Mouse (Mus musculus): Measurements from ENCODE around the gene Zfp580. TPM values are rescaled to one million over a fixed set of nuclear protein-coding genes. Genes with fewer than 3 reads are reported as not detected.
A peak's percentile ranks its signal among the peaks of the same experiment; 100 is the strongest.
"Not testable (repeated sequence)": the region's sequence is repeated elsewhere in the genome, so short reads cannot be mapped to it uniquely, and the experiment has no call there.

Gene Zfp580
- polyA plus RNA-seq, 1 experiment from 2014 or later: 17.8 TPM

DNA sequence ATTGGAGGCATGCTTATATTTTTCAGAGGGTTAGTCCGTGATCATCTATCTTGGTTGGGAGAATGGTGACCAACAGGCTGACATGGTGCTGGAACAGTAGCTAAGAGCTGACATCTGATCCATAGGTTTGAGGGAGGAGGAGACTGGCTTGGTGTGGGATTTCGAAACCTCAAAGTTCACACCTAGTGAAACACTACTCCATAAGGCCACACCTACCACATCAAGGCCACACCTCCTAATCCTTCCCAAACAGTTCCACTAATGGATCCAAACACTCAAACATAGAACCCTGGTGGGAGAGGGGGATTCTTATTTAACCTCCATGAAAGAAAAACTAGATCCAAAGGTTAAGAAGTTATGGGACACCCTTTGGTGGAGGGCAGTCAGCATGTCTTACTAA, 34.4 kb upstream of the Zfp580 start:
- Histone ChIP-seq H3K36me3 (ENCODE audit: control insufficient read depth, insufficient read depth, low read length) (peaks cover 9% of the 10 kb centered on the region), H3K4me3 (ENCODE audit: low read depth, low read length) (no peak overlapping the region), H3K9ac (ENCODE audit: low read depth, low read length) (no peak overlapping the region), H3K27me3 (ENCODE audit: control insufficient read depth, insufficient read depth, low read length) (no peaks in the 10 kb centered on the region), H3K9me3 (replicated peaks; ENCODE audit: control insufficient read depth, low read length) (no peaks in the 10 kb centered on the region), H3K4me2 (no peak overlapping the region), H3K27ac (ENCODE audit: low read depth, low read length) (no peak overlapping the region), H3K4me1 (ENCODE audit: control insufficient read depth, insufficient read depth, low read length) (peaks cover 11% of the 10 kb centered on the region; the same call in 1 of the 2 replicates)
- ATAC-seq (replicated peaks; ENCODE audit: insufficient number of reproducible peaks, low FRiP score, low TSS enrichment): no peak
- 92% methylated on average over 2 of the region's 2 CpGs for WGBS (ENCODE audit: insufficient replicate concordance)

DNA sequence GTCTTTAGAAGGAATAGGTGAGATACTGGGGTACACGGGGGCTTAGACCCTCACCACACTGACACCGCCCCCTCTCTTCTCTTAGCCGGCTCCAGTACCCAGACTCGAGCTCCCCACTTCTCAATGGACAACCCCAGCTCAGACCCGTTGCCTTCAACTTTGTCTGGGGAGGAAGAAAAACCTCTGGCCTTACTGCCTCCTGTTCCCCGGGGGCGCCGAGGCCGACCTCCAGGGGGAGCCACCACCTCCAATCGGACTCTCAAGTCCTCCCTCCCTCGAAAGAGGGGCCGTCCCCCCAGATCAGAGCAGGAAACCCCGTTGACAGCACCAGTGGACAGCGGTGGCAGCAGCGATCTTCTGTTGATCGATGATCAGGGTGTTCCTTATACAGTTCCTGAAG, 34.0 kb upstream of the Zfp580 start:
- Histone ChIP-seq H3K36me3 (ENCODE audit: control insufficient read depth, insufficient read depth, low read length) (peaks cover 11% of the 10 kb centered on the region), H3K27me3 (ENCODE audit: control insufficient read depth, insufficient read depth, low read length) (no peaks in the 10 kb centered on the region), H3K4me2 (no peak overlapping the region), H3K9ac (ENCODE audit: low read depth, low read length) (no peak overlapping the region), H3K4me1 (ENCODE audit: control insufficient read depth, insufficient read depth, low read length) (peaks cover 11% of the 10 kb centered on the region; the same call in 1 of the 2 replicates), H3K9me3 (replicated peaks; ENCODE audit: control insufficient read depth, low read length) (no peaks in the 10 kb centered on the region), H3K27ac (ENCODE audit: low read depth, low read length) (no peak overlapping the region), H3K4me3 (ENCODE audit: low read depth, low read length) (no peak overlapping the region)
- no peak for ATAC-seq (replicated peaks; ENCODE audit: insufficient number of reproducible peaks, low FRiP score, low TSS enrichment)
- 91% methylated on average over 16 of the region's 16 CpGs for WGBS (ENCODE audit: insufficient replicate concordance)

DNA sequence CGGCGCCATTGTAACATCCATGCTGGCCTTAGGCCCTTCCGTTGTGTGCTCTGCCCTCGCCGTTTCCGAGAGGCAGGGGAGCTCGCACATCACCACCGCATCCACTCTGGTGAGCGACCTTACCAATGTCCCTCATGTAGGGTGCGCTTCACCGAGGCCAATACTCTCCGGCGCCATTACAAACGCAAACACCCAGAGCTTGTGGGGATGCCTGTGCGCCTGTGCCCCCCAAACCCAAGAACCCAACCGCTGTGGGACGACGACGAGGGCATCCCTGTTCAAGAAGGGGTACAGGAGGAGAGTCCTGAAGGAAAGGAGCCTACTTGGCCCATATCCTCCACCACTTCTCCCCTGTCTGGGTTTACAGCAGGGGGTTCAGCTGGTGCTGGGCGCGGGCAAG, 33.4 kb upstream of the Zfp580 start:
- Histone ChIP-seq H3K4me2 (no peak overlapping the region), H3K27me3 (ENCODE audit: control insufficient read depth, insufficient read depth, low read length) (no peaks in the 10 kb centered on the region), H3K4me1 (ENCODE audit: control insufficient read depth, insufficient read depth, low read length) (peaks cover 11% of the 10 kb centered on the region; the same call in 1 of the 2 replicates), H3K4me3 (ENCODE audit: low read depth, low read length) (no peak overlapping the region), H3K9ac (ENCODE audit: low read depth, low read length) (no peak overlapping the region), H3K9me3 (replicated peaks; ENCODE audit: control insufficient read depth, low read length) (no peaks in the 10 kb centered on the region), H3K36me3 (ENCODE audit: control insufficient read depth, insufficient read depth, low read length) (peaks cover 10% of the 10 kb centered on the region), H3K27ac (ENCODE audit: low read depth, low read length) (no peak overlapping the region; the same call in 1 of the 2 replicates)
- 94% methylated on average over 20 of the region's 21 CpGs for WGBS (ENCODE audit: insufficient replicate concordance)
- no peak for ATAC-seq (replicated peaks; ENCODE audit: insufficient number of reproducible peaks, low FRiP score, low TSS enrichment)

DNA sequence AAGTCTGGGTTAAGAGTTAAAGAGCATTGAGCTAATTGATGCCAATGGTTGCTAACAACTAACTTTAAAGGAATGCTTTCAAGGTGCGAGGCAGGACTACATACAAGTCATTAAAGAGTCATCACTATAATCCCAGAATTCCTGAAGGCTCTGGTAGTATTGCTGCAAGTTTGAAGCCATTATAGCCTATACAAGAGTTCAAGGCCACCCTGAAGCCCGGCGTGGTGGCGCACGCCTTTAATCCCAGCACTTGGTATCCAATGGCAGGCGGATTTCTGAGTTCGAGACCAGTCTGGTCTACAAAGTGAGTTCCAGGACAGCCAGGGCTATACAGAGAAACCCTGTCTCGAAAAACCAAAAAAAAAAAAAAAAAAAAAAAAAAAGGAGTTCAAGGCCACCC, 31.8 kb upstream of the Zfp580 start:
- WGBS (ENCODE audit: insufficient replicate concordance): 28% methylated on average over 8 of the region's 8 CpGs
- H3K27ac ChIP-seq (ENCODE audit: low read depth, low read length): peak overlapping the region; percentile 96
- not testable (repeated sequence) for ATAC-seq (replicated peaks; ENCODE audit: insufficient number of reproducible peaks, low FRiP score, low TSS enrichment)

DNA sequence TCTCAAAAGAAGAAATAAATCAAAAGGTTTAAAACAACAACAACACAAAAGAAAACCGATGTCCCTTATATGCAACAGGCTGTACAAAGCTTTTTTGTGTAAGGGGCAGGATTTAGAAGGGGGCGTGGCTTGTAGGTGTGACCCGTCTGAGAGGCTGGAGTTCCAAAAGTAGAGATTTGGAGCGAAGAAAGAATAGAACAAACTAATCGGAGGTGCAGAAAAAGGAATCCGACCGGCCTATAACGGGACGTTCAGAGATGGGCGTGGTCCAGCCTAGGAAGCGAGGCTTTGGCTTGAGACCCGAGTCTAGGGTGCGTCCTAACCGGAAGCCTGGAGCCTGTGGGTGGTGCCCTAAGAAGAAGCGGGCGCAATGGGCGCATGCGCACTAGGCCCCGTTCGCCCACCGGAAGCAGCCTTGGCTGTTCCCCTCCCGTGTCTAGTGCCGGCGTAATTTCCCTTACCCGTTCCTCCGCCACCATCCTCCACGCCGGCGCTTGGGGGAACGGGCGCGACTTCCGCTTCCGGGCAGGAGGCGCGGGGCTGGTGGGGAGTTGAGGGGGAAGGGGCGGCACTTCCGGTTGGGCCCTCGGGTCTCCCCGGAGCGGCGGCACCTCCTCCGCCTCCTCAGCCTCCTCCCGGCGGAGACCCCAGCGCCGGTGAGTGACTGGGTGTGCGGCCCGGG, 31.2 kb upstream of the Zfp580 start, which contains the start of the genes Zfp865 and Ccdc106:
Zfp865 (plus strand) TSS at position 377 of the 682 bp plus-strand sequence.
Ccdc106 (plus strand) TSS at position 554 of the 682 bp plus-strand sequence.
- peak; percentile 83 for ATAC-seq (replicated peaks; ENCODE audit: insufficient number of reproducible peaks, low FRiP score, low TSS enrichment)
- H3K9me3 ChIP-seq (replicated peaks; ENCODE audit: control insufficient read depth, low read length): no peaks in the 10 kb centered on the region
- peak within 1 kb of the TSS; percentile 96 for H3K27ac ChIP-seq (ENCODE audit: low read depth, low read length)
- H3K4me2 ChIP-seq: peak within 1 kb of the TSS; percentile 83
- H3K9ac ChIP-seq (ENCODE audit: low read depth, low read length): peak within 1 kb of the TSS; percentile 98
- peak within 1 kb of the TSS; percentile 90 for H3K4me3 ChIP-seq (ENCODE audit: low read depth, low read length)
- no peaks in the 10 kb centered on the region for H3K27me3 ChIP-seq (ENCODE audit: control insufficient read depth, insufficient read depth, low read length)
- under 1% methylated on average over 45 of the region's 49 CpGs for WGBS (ENCODE audit: insufficient replicate concordance)
- H3K36me3 ChIP-seq (ENCODE audit: control insufficient read depth, insufficient read depth, low read length): peaks cover 10% of the 10 kb centered on the region
- peaks cover 11% of the 10 kb centered on the region; the same call in 1 of the 2 replicates for H3K4me1 ChIP-seq (ENCODE audit: control insufficient read depth, insufficient read depth, low read length)

More for the DNA sequence above, 31.8 kb upstream of the Zfp580 start:
- Histone ChIP-seq H3K9ac (ENCODE audit: low read depth, low read length) (peak overlapping the region; percentile 98), H3K4me1 (ENCODE audit: control insufficient read depth, insufficient read depth, low read length) (peaks cover 11% of the 10 kb centered on the region; the same call in 1 of the 2 replicates), H3K36me3 (ENCODE audit: control insufficient read depth, insufficient read depth, low read length) (peaks cover 10% of the 10 kb centered on the region), H3K4me2 (peak overlapping the region; percentile 83), H3K4me3 (ENCODE audit: low read depth, low read length) (peak overlapping the region; percentile 90)
- not testable (repeated sequence) for H3K9me3 ChIP-seq (replicated peaks; ENCODE audit: control insufficient read depth, low read length); H3K27me3 ChIP-seq (ENCODE audit: control insufficient read depth, insufficient read depth, low read length)

DNA sequence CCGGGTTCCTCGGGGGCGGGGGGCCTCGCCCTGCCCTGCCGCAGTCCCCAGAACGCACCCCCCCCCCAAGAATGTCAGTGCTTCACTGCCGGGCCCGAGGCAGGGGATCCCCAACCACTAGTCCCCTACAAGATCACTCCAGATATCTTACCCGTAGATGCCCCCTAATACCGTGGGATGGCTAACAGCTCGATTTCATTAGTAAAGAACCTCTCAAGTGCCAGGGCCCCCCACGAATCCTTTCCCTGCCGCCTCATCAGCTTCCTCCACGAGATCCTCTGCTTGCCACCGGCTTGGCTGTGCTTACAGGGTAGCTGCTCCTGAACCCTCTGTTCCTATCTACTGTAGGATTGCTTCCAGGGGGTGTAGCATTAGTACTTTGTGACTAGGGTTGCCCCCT, 30.7 kb upstream of the Zfp580 start:
- Histone ChIP-seq H3K27me3 (ENCODE audit: control insufficient read depth, insufficient read depth, low read length) (no peaks in the 10 kb centered on the region), H3K4me1 (ENCODE audit: control insufficient read depth, insufficient read depth, low read length) (peaks cover 11% of the 10 kb centered on the region; the same call in 1 of the 2 replicates), H3K4me3 (ENCODE audit: low read depth, low read length) (peak overlapping the region; percentile 90), H3K9ac (ENCODE audit: low read depth, low read length) (peak overlapping the region; percentile 98), H3K27ac (ENCODE audit: low read depth, low read length) (peak overlapping the region; percentile 96), H3K9me3 (replicated peaks; ENCODE audit: control insufficient read depth, low read length) (no peaks in the 10 kb centered on the region), H3K4me2 (peak overlapping the region; percentile 83), H3K36me3 (ENCODE audit: control insufficient read depth, insufficient read depth, low read length) (peaks cover 10% of the 10 kb centered on the region)
- under 1% methylated on average over 13 of the region's 15 CpGs for WGBS (ENCODE audit: insufficient replicate concordance)
- peak; percentile 11 for ATAC-seq (replicated peaks; ENCODE audit: insufficient number of reproducible peaks, low FRiP score, low TSS enrichment)

DNA sequence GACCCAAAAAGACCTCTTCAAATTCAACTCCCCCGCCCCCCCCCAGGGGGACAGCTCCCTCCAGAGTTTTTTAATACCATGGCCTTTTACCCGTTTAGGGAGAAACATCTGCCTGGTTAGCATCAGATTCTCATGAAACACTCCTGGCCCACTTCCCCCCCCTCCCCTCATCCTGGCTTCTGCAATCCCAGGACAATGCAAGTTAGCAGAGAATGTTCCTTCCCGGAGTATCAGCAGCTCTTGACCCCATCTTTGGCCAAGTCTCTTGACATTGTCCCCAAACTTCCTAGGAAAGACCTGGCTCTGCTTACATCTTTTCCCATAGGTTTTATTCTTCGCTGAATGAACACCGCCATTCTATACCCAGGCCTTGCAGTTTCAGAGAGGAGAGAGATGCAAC, 30.1 kb upstream of the Zfp580 start:
- Histone ChIP-seq H3K27ac (ENCODE audit: low read depth, low read length) (peak overlapping the region; percentile 96), H3K27me3 (ENCODE audit: control insufficient read depth, insufficient read depth, low read length) (no peaks in the 10 kb centered on the region), H3K9me3 (replicated peaks; ENCODE audit: control insufficient read depth, low read length) (no peaks in the 10 kb centered on the region), H3K4me2 (peak overlapping the region; percentile 83), H3K9ac (ENCODE audit: low read depth, low read length) (peak overlapping the region; percentile 98), H3K36me3 (ENCODE audit: control insufficient read depth, insufficient read depth, low read length) (peaks cover 10% of the 10 kb centered on the region), H3K4me3 (ENCODE audit: low read depth, low read length) (peak overlapping the region; percentile 90), H3K4me1 (ENCODE audit: control insufficient read depth, insufficient read depth, low read length) (peaks cover 9% of the 10 kb centered on the region; the same call in 1 of the 2 replicates)
- 48% methylated on average over 5 of the region's 5 CpGs for WGBS (ENCODE audit: insufficient replicate concordance)
- no peak for ATAC-seq (replicated peaks; ENCODE audit: insufficient number of reproducible peaks, low FRiP score, low TSS enrichment)

DNA sequence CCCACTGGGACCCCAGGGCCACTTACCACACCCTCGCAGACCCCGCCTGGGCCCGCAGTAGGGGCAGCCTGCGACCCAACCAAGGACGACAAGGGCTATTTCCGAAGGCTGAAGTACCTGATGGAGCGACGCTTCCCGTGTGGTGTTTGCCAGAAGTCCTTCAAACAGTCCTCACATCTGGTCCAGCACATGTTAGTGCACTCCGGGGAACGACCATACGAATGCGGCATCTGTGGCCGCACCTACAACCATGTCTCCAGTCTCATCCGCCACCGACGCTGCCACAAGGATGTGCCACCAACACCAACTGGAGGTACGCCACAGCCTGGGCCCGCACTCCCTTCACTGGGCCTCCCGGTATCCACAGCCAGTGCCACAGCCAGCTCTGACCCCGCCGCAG, 21.8 kb upstream of the Zfp580 start:
- H3K4me2 ChIP-seq: no peak overlapping the region
- no peak overlapping the region for H3K9ac ChIP-seq (ENCODE audit: low read depth, low read length)
- peaks cover 40% of the 10 kb centered on the region for H3K9me3 ChIP-seq (replicated peaks; ENCODE audit: control insufficient read depth, low read length)
- H3K36me3 ChIP-seq (ENCODE audit: control insufficient read depth, insufficient read depth, low read length): peaks cover 63% of the 10 kb centered on the region
- no peak overlapping the region for H3K4me3 ChIP-seq (ENCODE audit: low read depth, low read length)
- no peaks in the 10 kb centered on the region for H3K4me1 ChIP-seq (ENCODE audit: control insufficient read depth, insufficient read depth, low read length)
- no peak for ATAC-seq (replicated peaks; ENCODE audit: insufficient number of reproducible peaks, low FRiP score, low TSS enrichment)
- no peaks in the 10 kb centered on the region for H3K27me3 ChIP-seq (ENCODE audit: control insufficient read depth, insufficient read depth, low read length)
- H3K27ac ChIP-seq (ENCODE audit: low read depth, low read length): no peak overlapping the region
- 87% methylated on average over 22 of the region's 22 CpGs for WGBS (ENCODE audit: insufficient replicate concordance)
